Mouse (Mus musculus) gastrocnemius, postnatal 25 days (tissue): ENCODE data around the gene C1qtnf5. TPM values are rescaled to one million over a fixed set of nuclear protein-coding genes. Genes with fewer than 3 reads are reported as not detected.

Source experiments
- DNase-seq: peaks from one replicate; pipeline ENCODE4 v3.0.0; 2022
- long read RNA-seq, 2 experiments: library from polyadenylated mRNA; stranded (forward); transcript quantifications; one replicate each; pipeline ENCODE4 v2.0.0; 2021
- total RNA-seq, 2 experiments: library from RNA; stranded (reverse); gene quantifications; 1 replicate in 1 of 2; 2 replicates in 1 of 2; pipeline ENCODE4 v1.2.3; 2021

Gene C1qtnf5
- 10 to 100 TPM in 1 of 2 experiments, 1 to 10 TPM in 1; 8.0 to 13.6 TPM for total RNA-seq
- long read RNA-seq, experiment 1, transcript C1qtnf5-204 (3 exons, 1,365 nt) = major isoform, 5 of 11 reads
- long read RNA-seq, experiment 1, partial matches to known transcripts = 0 of 11 reads
- long read RNA-seq, experiment 1, other reads (novel, unspliced or antisense) = 4 of 11 reads
- long read RNA-seq, experiment 2, transcript C1qtnf5-204 (3 exons, 1,365 nt) = major isoform, 15 of 17 reads
- long read RNA-seq, experiment 2, partial matches to known transcripts = 0 of 17 reads
- long read RNA-seq, experiment 2, other reads (novel, unspliced or antisense) = 1 of 17 reads

GRCm38 (mm10) chr9:44107110-44107509 lies at the start of gene C1qtnf5:
C1qtnf5 (plus strand) TSS chr9:44107245.
- DNase-seq = peak; percentile 89

- DNase-seq = no peak
Measured at GRCm38 (mm10) chr9:44058606-44059005, 48.4 kb upstream of the C1qtnf5 start.

GRCm38 (mm10) chr9:44065177-44065576 lies 41.9 kb upstream of the C1qtnf5 start:
- DNase-seq = no peak

GRCm38 (mm10) chr9:44066785-44067225 lies 40.2 kb upstream of the C1qtnf5 start, which contains the start of gene Usp2:
Usp2 (plus strand) TSS chr9:44067021.
- DNase-seq = peak; percentile 98

- DNase-seq = peak; percentile 64
Measured at GRCm38 (mm10) chr9:44067241-44067959, 39.6 kb upstream of the C1qtnf5 start.

- DNase-seq = no peak
Measured at GRCm38 (mm10) chr9:44067960-44068330, 39.1 kb upstream of the C1qtnf5 start.

GRCm38 (mm10) chr9:44069252-44069651 lies 37.8 kb upstream of the C1qtnf5 start:
- peak; percentile 53 for DNase-seq

GRCm38 (mm10) chr9:44070113-44070843 lies 36.8 kb upstream of the C1qtnf5 start:
- DNase-seq = peak; percentile 60

GRCm38 (mm10) chr9:44070844-44071231 lies 36.2 kb upstream of the C1qtnf5 start:
- peak; percentile 62 for DNase-seq

GRCm38 (mm10) chr9:44071914-44072598 lies 35.0 kb upstream of the C1qtnf5 start:
- peak; percentile 66 for DNase-seq

GRCm38 (mm10) chr9:44072599-44072915 lies 34.5 kb upstream of the C1qtnf5 start:
- peak; percentile 86 for DNase-seq

- peak; percentile 71 for DNase-seq
Measured at GRCm38 (mm10) chr9:44073115-44073514, 33.9 kb upstream of the C1qtnf5 start.

- no peak for DNase-seq
Measured at GRCm38 (mm10) chr9:44074395-44075275, 32.4 kb upstream of the C1qtnf5 start.

- no peak for DNase-seq
Measured at GRCm38 (mm10) chr9:44075276-44075995, 31.6 kb upstream of the C1qtnf5 start.

- no peak for DNase-seq
Measured at GRCm38 (mm10) chr9:44075996-44076763, 30.9 kb upstream of the C1qtnf5 start.

- DNase-seq = peak; percentile 87
Measured at GRCm38 (mm10) chr9:44076764-44077120, 30.3 kb upstream of the C1qtnf5 start.

GRCm38 (mm10) chr9:44077266-44077910 lies 29.7 kb upstream of the C1qtnf5 start:
- DNase-seq = no peak

GRCm38 (mm10) chr9:44078136-44078797 lies 28.8 kb upstream of the C1qtnf5 start:
- DNase-seq = no peak
